Mouse (Mus musculus) ES-Bruce4 (cell line): ENCODE measurements around the gene Mgat3. TPM values are rescaled to one million over a fixed set of nuclear protein-coding genes. Genes with fewer than 3 reads are reported as not detected.

Source experiments
- H3K27ac ChIP-seq: 2 replicates; pipeline ENCODE4 v1.5.1; 2012; ENCODE audit warnings: low read length, inconsistent platforms; ENCODE audit not compliant: insufficient read depth
- H3K27me3 ChIP-seq: 2 replicates; pipeline ENCODE4 v1.6.1; 2012; ENCODE audit warnings: mild to moderate bottlenecking, low read length, inconsistent platforms; ENCODE audit not compliant: control insufficient read depth, poor library complexity, insufficient read depth, severe bottlenecking
- H3K36me3 ChIP-seq: 2 replicates; pipeline ENCODE4 v1.6.1; 2012; ENCODE audit warnings: inconsistent platforms, mild to moderate bottlenecking, low read length, moderate library complexity; ENCODE audit not compliant: control insufficient read depth, poor library complexity, insufficient read depth, severe bottlenecking
- H3K4me1 ChIP-seq: one replicate; pipeline ENCODE4 v1.8.1; 2011; ENCODE audit warnings: low read length; ENCODE audit not compliant: control insufficient read depth, insufficient read depth
- H3K4me3 ChIP-seq: 2 replicates; pipeline ENCODE4 v1.5.1; 2011; ENCODE audit warnings: low read depth, mild to moderate bottlenecking, low read length
- H3K9ac ChIP-seq: 2 replicates; pipeline ENCODE4 v1.6.1; 2012; ENCODE audit warnings: low read depth, mild to moderate bottlenecking, inconsistent platforms; ENCODE audit not compliant: poor library complexity, severe bottlenecking
- H3K9me3 ChIP-seq: replicated peaks from 2 replicates; pipeline ENCODE4 v1.6.1; 2012; ENCODE audit warnings: mild to moderate bottlenecking, low read length, inconsistent platforms; ENCODE audit not compliant: control insufficient read depth, poor library complexity, insufficient read depth, severe bottlenecking
- CTCF ChIP-seq: IDR thresholded peaks from one replicate; pipeline ENCODE4 v1.8.1; 2011; ENCODE audit warnings: low read depth, low read length
- EP300 ChIP-seq: IDR thresholded peaks from 2 replicates; pipeline ENCODE4 v1.6.1; 2011; ENCODE audit warnings: low read depth, low read length; ENCODE audit not compliant: insufficient read depth
- POLR2A ChIP-seq: IDR thresholded peaks from one replicate; pipeline ENCODE4 v1.8.1; 2011; ENCODE audit warnings: low read length; ENCODE audit not compliant: insufficient read depth
- polyA plus RNA-seq: library from polyadenylated mRNA; stranded (reverse); fragments of >200 nt; gene quantifications from 2 replicates; pipeline ENCODE4 v1.2.4, GENCODE M21; 2011; ENCODE audit warnings: low read depth; ENCODE audit not compliant: missing spikeins, insufficient read depth, insufficient read length

Gene Mgat3
- polyA plus RNA-seq, 1 experiment: 6.2 TPM

- H3K9ac ChIP-seq: peak overlapping the region; percentile 93
- no peak for TF ChIP-seq CTCF
- TF ChIP-seq POLR2A: peak; percentile 57
- peaks cover 27% of the 10 kb centered on the region for H3K36me3 ChIP-seq
- H3K4me1 ChIP-seq: no peaks in the 10 kb centered on the region
- peak overlapping the region; percentile 91 for H3K27ac ChIP-seq
- H3K9me3 ChIP-seq: no peaks in the 10 kb centered on the region
- 0 out of 2 replicates have a peak overlapping the region, but pooled peaks have one; percentile 12 for H3K4me3 ChIP-seq
- H3K27me3 ChIP-seq: no peaks in the 10 kb centered on the region
Observed at GRCm38 (mm10) chr15:80257602-80258239, 84.2 kb downstream of the Mgat3 start.

GRCm38 (mm10) chr15:80258240-80259170 lies 85.0 kb downstream of the Mgat3 start:
- Histone ChIP-seq H3K36me3 (peaks cover 27% of the 10 kb centered on the region), H3K4me1 (no peaks in the 10 kb centered on the region), H3K27ac (peak overlapping the region; percentile 91), H3K9ac (peak overlapping the region; percentile 93), H3K9me3 (no peaks in the 10 kb centered on the region), H3K4me3 (no peak overlapping the region), H3K27me3 (no peaks in the 10 kb centered on the region)
- TF ChIP-seq POLR2A (peak; percentile 41), CTCF (no peak), EP300 (peak; percentile 74; the same call in 1 of the 2 replicates)

- no peaks in the 10 kb centered on the region for H3K27me3 ChIP-seq
- H3K36me3 ChIP-seq: peaks cover 27% of the 10 kb centered on the region
- H3K9me3 ChIP-seq: no peaks in the 10 kb centered on the region
- peak overlapping the region; percentile 91; the same call in 1 of the 2 replicates for H3K27ac ChIP-seq
- H3K4me1 ChIP-seq: no peaks in the 10 kb centered on the region
- TF ChIP-seq POLR2A (no peak), EP300 (no peak), CTCF (no peak)
- no peak overlapping the region for H3K4me3 ChIP-seq
- H3K9ac ChIP-seq: no peak overlapping the region
Observed at GRCm38 (mm10) chr15:80259406-80260045, 86.0 kb downstream of the Mgat3 start.

GRCm38 (mm10) chr15:80260677-80261076 lies 87.2 kb downstream of the Mgat3 start:
- Histone ChIP-seq H3K4me3 (no peak overlapping the region), H3K9me3 (no peaks in the 10 kb centered on the region), H3K9ac (no peak overlapping the region), H3K27ac (no peak overlapping the region), H3K36me3 (peaks cover 27% of the 10 kb centered on the region), H3K4me1 (no peaks in the 10 kb centered on the region), H3K27me3 (no peaks in the 10 kb centered on the region)
- no peak for TF ChIP-seq EP300
- peak; percentile 99 for TF ChIP-seq CTCF

GRCm38 (mm10) chr15:80261100-80261499 lies 87.6 kb downstream of the Mgat3 start:
- no peaks in the 10 kb centered on the region for H3K27me3 ChIP-seq
- no peaks in the 10 kb centered on the region for H3K9me3 ChIP-seq
- H3K27ac ChIP-seq: no peak overlapping the region
- peaks cover 25% of the 10 kb centered on the region for H3K36me3 ChIP-seq
- TF ChIP-seq CTCF (no peak), POLR2A (no peak), EP300 (no peak)
- no peak overlapping the region for H3K4me3 ChIP-seq
- no peaks in the 10 kb centered on the region for H3K4me1 ChIP-seq
- H3K9ac ChIP-seq: no peak overlapping the region
